Mouse (Mus musculus) thymus, adult 2 months (tissue): ENCODE measurements around the gene Ugt1a6a.
"Not testable (repeated sequence)": the region's sequence is repeated elsewhere in the genome, so short reads cannot be mapped to it uniquely, and the experiment has no call there.

Source experiments
- CTCF ChIP-seq: fragments of 200-500 bp; IDR thresholded peaks from 2 replicates; pipeline ENCODE4 v1.5.1; 2012; ENCODE audit warnings: mild to moderate bottlenecking, control low read depth, low read length, moderate library complexity, borderline replicate concordance; ENCODE audit not compliant: control insufficient read depth, poor library complexity, insufficient read depth; ENCODE audit errors: extremely low read depth
- POLR2A ChIP-seq: fragments of 200-500 bp; IDR thresholded peaks from 2 replicates; pipeline ENCODE4 v1.6.1; 2012; ENCODE audit warnings: mild to moderate bottlenecking, low read length, control low read depth, moderate library complexity; ENCODE audit not compliant: control insufficient read depth, poor library complexity, insufficient read depth; ENCODE audit errors: extremely low read depth

- TF ChIP-seq CTCF, POLR2A: not testable (repeated sequence)
These were observed 40.3 kb upstream of the Ugt1a6a start for GRCm38 (mm10) chr1:88094270-88094676.
